Mouse (Mus musculus): ENCODE results near the gene Rap1a. TPM values are rescaled to one million over a fixed set of nuclear protein-coding genes. Genes with fewer than 3 reads are reported as not detected.
"Not testable (repeated sequence)": the region's sequence is repeated elsewhere in the genome, so short reads cannot be mapped to it uniquely, and the experiment has no call there.

Rap1a gene
- polyA plus RNA-seq, 1 experiment from 2014 or later: 68.1 TPM

GRCm38 (mm10) chr3:105701399-105701798, 99.7 kb downstream of the Rap1a start:
- peaks cover 3% of the 10 kb centered on the region; the same call in 1 of the 2 replicates for H3K4me1 ChIP-seq (ENCODE audit: control insufficient read depth, insufficient read depth, low read length)
- H3K36me3 ChIP-seq (ENCODE audit: control insufficient read depth, insufficient read depth, low read length): no peaks in the 10 kb centered on the region
- no peak for DNase-seq (ENCODE audit: low spot score)
- H3K4me3 ChIP-seq (ENCODE audit: low read depth, low read length): no peak overlapping the region
- no peak overlapping the region for H3K4me2 ChIP-seq (ENCODE audit: low read depth)
- no peak overlapping the region for H3K27ac ChIP-seq (ENCODE audit: low read depth, low read length)
- peaks cover 12% of the 10 kb centered on the region for H3K27me3 ChIP-seq (ENCODE audit: control insufficient read depth, insufficient read depth, low read length)
- 63% methylated on average over 5 of the region's 5 CpGs for WGBS
- no peak for ATAC-seq (ENCODE audit: insufficient read depth, low FRiP score, low TSS enrichment)
- no peak overlapping the region for H3K9ac ChIP-seq (ENCODE audit: low read length)
- H3K9me3 ChIP-seq (ENCODE audit: control insufficient read depth, low read length): no peaks in the 10 kb centered on the region

DNA sequence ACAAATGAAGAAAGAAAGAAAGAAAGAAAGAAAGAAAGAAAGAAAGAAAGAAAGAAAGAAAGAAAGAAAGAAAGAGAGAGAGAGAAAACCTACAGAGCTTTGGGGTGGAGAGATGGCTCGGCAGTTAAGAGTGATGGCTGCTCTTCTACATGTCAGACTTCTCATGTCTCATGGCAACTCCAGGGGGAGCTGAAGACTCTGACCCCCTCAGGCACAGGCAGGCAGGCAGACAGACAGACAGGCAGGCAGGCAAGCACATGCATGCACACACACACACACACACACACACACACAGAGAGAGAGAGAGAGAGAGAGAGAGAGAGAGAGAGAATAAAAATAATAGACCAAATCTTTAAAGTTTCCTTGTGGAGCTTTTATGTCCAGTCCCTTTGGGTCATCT, 100.3 kb downstream of the Rap1a start:
- H3K4me3 ChIP-seq (ENCODE audit: low read depth, low read length); ATAC-seq (ENCODE audit: insufficient read depth, low FRiP score, low TSS enrichment); H3K27me3 ChIP-seq (ENCODE audit: control insufficient read depth, insufficient read depth, low read length); H3K36me3 ChIP-seq (ENCODE audit: control insufficient read depth, insufficient read depth, low read length); H3K9ac ChIP-seq (ENCODE audit: low read length); H3K27ac ChIP-seq (ENCODE audit: low read depth, low read length); H3K4me1 ChIP-seq (ENCODE audit: control insufficient read depth, insufficient read depth, low read length); H3K4me2 ChIP-seq (ENCODE audit: low read depth); H3K9me3 ChIP-seq (ENCODE audit: control insufficient read depth, low read length); DNase-seq (ENCODE audit: low spot score): not testable (repeated sequence)
- 50% methylated on average over 1 of the region's 1 CpGs for WGBS

DNA sequence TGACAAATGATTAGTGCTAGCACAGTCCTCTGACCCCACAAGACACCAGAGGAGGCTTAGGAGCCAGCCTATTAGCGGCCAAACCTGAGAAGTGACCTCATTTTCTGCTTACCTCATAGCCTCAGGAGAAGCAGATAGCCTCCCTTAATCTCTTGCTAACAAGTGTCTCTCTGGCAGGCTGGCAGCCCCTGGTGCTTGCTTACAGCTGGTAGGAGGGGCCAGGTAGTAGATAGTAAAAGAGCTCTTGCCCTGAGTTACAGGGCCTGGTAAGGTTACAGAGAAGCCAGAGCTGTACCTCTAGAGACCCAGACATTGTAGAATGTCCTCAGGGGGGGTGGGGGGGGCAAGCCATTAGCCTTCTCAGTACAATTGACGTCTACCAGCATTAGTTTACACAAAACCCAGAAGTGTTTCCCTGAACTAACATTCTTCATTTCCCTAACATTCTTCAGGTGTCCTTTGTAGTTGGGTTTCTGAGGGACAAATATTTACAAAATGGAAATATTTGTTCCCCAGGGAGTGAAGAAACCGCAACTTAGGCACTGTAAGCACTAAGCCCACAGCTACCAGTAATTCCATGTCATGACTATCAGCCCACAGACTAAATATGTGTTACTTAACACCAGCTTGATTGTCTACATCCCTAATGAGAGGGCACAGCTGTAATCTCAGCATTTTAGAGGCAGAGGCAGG, 101.7 kb downstream of the Rap1a start:
- Histone ChIP-seq H3K4me1 (ENCODE audit: control insufficient read depth, insufficient read depth, low read length) (0 out of 2 replicates have a peak, but pooled peaks cover 3% of the 10 kb centered on the region), H3K4me3 (ENCODE audit: low read depth, low read length) (no peak overlapping the region), H3K27me3 (ENCODE audit: control insufficient read depth, insufficient read depth, low read length) (no peaks in the 10 kb centered on the region), H3K27ac (ENCODE audit: low read depth, low read length) (no peak overlapping the region), H3K36me3 (ENCODE audit: control insufficient read depth, insufficient read depth, low read length) (no peaks in the 10 kb centered on the region), H3K4me2 (ENCODE audit: low read depth) (no peak overlapping the region), H3K9ac (ENCODE audit: low read length) (no peak overlapping the region), H3K9me3 (ENCODE audit: control insufficient read depth, low read length) (no peaks in the 10 kb centered on the region)
- no peak for ATAC-seq (ENCODE audit: insufficient read depth, low FRiP score, low TSS enrichment)
- WGBS: 56% methylated on average over 3 of the region's 3 CpGs
- DNase-seq (ENCODE audit: low spot score): no peak

DNA sequence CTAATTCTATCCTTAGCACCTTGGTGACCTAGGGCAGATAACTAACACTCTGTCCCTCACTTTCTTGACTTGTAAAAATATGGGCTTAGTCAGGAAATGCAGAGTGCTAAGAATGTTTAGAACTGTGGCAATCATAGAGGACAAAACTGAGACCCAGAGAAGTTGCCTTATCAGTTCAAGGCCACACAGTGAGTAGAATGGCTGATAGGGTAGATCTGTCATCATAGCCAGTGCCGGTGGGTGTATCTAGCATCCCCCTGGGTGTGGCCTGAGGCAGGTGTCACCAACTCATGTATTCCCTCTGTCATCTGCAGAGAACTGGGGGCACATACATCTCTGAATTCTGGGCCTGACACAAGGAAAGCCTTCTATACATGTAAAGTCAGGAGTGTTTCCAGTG, 102.8 kb downstream of the Rap1a start:
- H3K27me3 ChIP-seq (ENCODE audit: control insufficient read depth, insufficient read depth, low read length): no peaks in the 10 kb centered on the region
- no peak for ATAC-seq (ENCODE audit: insufficient read depth, low FRiP score, low TSS enrichment)
- 0 out of 2 replicates have a peak, but pooled peaks cover 3% of the 10 kb centered on the region for H3K4me1 ChIP-seq (ENCODE audit: control insufficient read depth, insufficient read depth, low read length)
- no peak for DNase-seq (ENCODE audit: low spot score)
- WGBS: 87% methylated on average over 1 of the region's 1 CpGs
- H3K4me3 ChIP-seq (ENCODE audit: low read depth, low read length): no peak overlapping the region
- no peaks in the 10 kb centered on the region for H3K9me3 ChIP-seq (ENCODE audit: control insufficient read depth, low read length)
- no peak overlapping the region for H3K27ac ChIP-seq (ENCODE audit: low read depth, low read length)
- H3K4me2 ChIP-seq (ENCODE audit: low read depth): no peak overlapping the region
- no peaks in the 10 kb centered on the region for H3K36me3 ChIP-seq (ENCODE audit: control insufficient read depth, insufficient read depth, low read length)
- no peak overlapping the region for H3K9ac ChIP-seq (ENCODE audit: low read length)

DNA sequence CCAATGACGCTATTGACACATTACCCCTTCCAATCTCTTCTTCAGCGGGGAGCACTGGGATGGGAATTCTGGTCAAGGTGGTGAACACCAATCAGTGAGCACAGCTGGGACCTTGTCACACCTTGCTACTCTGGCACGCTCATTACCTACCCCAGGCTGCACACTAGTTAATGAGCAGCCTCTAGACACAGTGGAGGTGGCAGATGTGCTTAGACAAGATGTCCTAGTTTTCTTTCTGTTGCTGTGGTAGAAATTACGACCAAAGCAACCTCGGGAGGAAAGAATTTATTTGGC, 104.0 kb downstream of the Rap1a start:
- H3K4me2 ChIP-seq (ENCODE audit: low read depth): no peak overlapping the region
- H3K27me3 ChIP-seq (ENCODE audit: control insufficient read depth, insufficient read depth, low read length): no peaks in the 10 kb centered on the region
- no peak overlapping the region for H3K4me3 ChIP-seq (ENCODE audit: low read depth, low read length)
- WGBS: 69% methylated on average over 5 of the region's 5 CpGs
- DNase-seq (ENCODE audit: low spot score) (no peak), ATAC-seq (ENCODE audit: insufficient read depth, low FRiP score, low TSS enrichment) (no peak)
- H3K36me3 ChIP-seq (ENCODE audit: control insufficient read depth, insufficient read depth, low read length): no peaks in the 10 kb centered on the region
- no peak overlapping the region for H3K27ac ChIP-seq (ENCODE audit: low read depth, low read length)
- H3K9ac ChIP-seq (ENCODE audit: low read length): no peak overlapping the region
- H3K9me3 ChIP-seq (ENCODE audit: control insufficient read depth, low read length): no peaks in the 10 kb centered on the region
- H3K4me1 ChIP-seq (ENCODE audit: control insufficient read depth, insufficient read depth, low read length): 0 out of 2 replicates have a peak, but pooled peaks cover 3% of the 10 kb centered on the region

DNA sequence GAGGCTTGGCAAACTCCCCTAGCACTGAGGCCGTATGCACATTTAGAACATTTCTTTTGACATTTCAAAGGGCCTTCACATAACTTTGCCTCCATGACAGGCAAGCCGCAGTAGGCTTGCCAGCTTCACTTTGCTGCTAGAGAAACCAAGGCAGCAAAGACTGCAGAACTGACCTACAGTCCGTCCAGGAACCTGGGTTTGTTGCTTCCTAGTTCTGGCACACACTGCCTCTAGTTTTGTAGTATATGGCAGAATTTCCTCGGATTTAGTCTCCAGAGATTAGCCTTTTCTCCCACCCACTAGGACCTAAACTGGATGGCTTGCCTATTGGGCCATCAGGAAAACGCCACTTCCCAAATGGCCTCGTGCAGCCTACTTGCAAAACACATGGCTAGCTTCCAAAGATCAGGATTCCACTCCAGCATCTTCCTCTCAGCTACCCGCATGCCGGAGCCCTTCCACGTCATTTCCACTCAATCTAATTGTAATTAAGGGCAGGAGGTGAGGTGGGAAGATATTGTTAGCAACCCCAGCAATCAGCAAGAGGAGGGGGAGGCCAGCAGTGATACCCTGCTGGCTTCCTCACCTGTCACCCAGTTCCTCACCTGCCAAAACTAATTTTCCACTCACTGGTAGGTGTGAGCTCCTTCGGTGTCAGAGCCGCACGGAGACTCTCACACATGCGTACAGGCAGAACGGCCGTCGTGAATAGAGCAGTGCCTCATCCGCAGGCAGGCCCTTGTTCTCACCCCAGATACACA, 104.6 kb downstream of the Rap1a start:
- no peak for ATAC-seq (ENCODE audit: insufficient read depth, low FRiP score, low TSS enrichment)
- H3K4me3 ChIP-seq (ENCODE audit: low read depth, low read length): no peak overlapping the region

DNA sequence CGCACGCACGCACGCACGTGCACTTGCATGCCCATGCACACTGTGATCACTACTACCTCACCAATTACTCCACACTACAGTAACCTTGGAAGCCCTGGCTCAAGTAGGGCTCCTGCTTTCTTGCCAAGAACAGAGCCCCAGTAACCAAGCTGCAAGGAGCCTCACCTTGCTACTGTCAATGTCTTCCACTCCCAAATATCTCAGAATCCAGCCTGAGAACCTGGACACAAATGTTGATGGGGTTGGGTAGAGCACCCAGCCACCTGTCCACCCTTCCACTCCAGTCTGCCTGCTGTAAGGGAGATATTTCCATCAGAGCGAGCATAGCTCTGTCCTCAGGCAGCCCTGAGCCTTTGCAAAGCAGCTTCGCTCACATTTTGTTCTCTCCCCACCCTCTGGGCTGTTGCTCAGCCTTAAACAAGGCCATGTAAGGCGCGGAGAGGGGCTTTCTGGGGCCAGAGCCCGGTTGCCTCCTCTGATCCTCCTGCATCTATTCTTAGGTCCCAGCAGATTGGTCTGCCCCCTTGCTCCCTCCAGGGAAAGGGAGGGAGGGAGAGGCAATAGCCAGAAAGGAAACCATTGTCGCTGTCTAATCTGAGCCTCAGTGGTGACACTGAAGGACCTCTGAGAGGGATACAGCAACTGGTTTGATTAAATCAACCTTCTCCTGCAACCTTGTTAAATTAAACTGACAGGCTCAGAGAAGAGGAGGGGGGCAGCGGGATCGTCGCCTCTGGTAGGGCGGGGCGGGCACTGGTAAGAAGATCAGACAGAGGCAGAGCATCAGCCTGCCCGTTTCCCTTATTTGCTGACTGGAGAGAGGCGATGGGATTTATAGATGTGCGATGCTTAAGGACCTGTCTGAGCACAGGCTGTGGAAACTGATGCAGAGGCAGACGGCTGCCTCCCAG, 105.4 kb downstream of the Rap1a start:
- H3K4me3 ChIP-seq (ENCODE audit: low read depth, low read length): no peak overlapping the region
- no peaks in the 10 kb centered on the region for H3K27me3 ChIP-seq (ENCODE audit: control insufficient read depth, insufficient read depth, low read length)
- H3K9me3 ChIP-seq (ENCODE audit: control insufficient read depth, low read length): no peaks in the 10 kb centered on the region
- DNase-seq (ENCODE audit: low spot score): no peak
- no peaks in the 10 kb centered on the region for H3K36me3 ChIP-seq (ENCODE audit: control insufficient read depth, insufficient read depth, low read length)
- H3K27ac ChIP-seq (ENCODE audit: low read depth, low read length): no peak overlapping the region
- no peak; the same call in 1 of the 2 replicates for ATAC-seq (ENCODE audit: insufficient read depth, low FRiP score, low TSS enrichment)
- WGBS: 36% methylated on average over 19 of the region's 20 CpGs
- H3K4me2 ChIP-seq (ENCODE audit: low read depth): peak overlapping the region; percentile 15; the same call in 1 of the 2 replicates
- no peak overlapping the region for H3K9ac ChIP-seq (ENCODE audit: low read length)
- H3K4me1 ChIP-seq (ENCODE audit: control insufficient read depth, insufficient read depth, low read length): 0 out of 2 replicates have a peak, but pooled peaks cover 3% of the 10 kb centered on the region

More for the DNA sequence above, 104.6 kb downstream of the Rap1a start:
- 72% methylated on average over 17 of the region's 17 CpGs for WGBS
- Histone ChIP-seq H3K27me3 (ENCODE audit: control insufficient read depth, insufficient read depth, low read length) (no peaks in the 10 kb centered on the region), H3K9me3 (ENCODE audit: control insufficient read depth, low read length) (no peaks in the 10 kb centered on the region), H3K4me2 (ENCODE audit: low read depth) (no peak overlapping the region), H3K4me1 (ENCODE audit: control insufficient read depth, insufficient read depth, low read length) (0 out of 2 replicates have a peak, but pooled peaks cover 3% of the 10 kb centered on the region), H3K36me3 (ENCODE audit: control insufficient read depth, insufficient read depth, low read length) (no peaks in the 10 kb centered on the region), H3K27ac (ENCODE audit: low read depth, low read length) (no peak overlapping the region), H3K9ac (ENCODE audit: low read length) (no peak overlapping the region)
- DNase-seq (ENCODE audit: low spot score): no peak

DNA sequence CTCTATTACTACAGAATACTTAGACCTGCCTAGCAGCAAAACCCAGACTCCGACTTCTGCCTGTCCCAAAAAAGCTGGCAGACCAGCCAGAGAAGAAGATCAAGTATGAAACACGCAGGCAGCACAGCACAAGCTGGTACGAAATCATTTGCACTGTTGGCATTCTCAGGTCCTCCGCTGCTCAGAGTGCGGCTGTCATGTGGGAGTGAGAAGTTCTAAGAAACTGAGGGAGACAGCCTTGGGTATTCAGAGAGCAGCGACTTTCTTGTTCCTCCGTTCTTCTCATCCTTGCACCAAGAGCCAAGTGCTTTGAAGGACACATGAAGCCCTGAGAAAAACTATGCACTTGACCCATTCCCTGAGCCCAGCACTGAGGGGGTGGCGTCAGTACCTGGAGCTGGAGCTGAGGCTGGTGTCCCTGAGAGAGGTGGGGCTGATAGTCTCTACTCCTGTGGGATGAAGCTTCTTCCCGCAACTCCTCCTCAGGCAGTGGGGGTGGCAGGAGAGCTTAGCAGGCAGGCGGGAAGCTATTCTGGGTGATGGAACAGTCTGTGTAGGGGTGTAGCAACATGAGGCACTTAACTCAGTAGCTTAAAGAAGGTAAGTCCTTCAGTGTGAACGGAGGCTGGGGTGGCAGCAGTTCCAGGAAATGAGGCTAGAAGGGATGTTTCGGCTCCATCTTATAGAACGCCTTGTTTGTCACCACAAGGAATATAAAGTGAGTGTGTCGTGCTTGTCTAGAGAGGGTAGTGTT, 107.6 kb downstream of the Rap1a start:
- H3K27me3 ChIP-seq (ENCODE audit: control insufficient read depth, insufficient read depth, low read length): no peaks in the 10 kb centered on the region
- no peak overlapping the region for H3K4me3 ChIP-seq (ENCODE audit: low read depth, low read length)
- H3K4me2 ChIP-seq (ENCODE audit: low read depth): no peak overlapping the region
- H3K9ac ChIP-seq (ENCODE audit: low read length): no peak overlapping the region
- no peak for DNase-seq (ENCODE audit: low spot score)
- H3K4me1 ChIP-seq (ENCODE audit: control insufficient read depth, insufficient read depth, low read length): 0 out of 2 replicates have a peak, but pooled peaks cover 3% of the 10 kb centered on the region
- no peaks in the 10 kb centered on the region for H3K36me3 ChIP-seq (ENCODE audit: control insufficient read depth, insufficient read depth, low read length)
- H3K27ac ChIP-seq (ENCODE audit: low read depth, low read length): no peak overlapping the region
- ATAC-seq (ENCODE audit: insufficient read depth, low FRiP score, low TSS enrichment): no peak
- H3K9me3 ChIP-seq (ENCODE audit: control insufficient read depth, low read length): no peaks in the 10 kb centered on the region
- WGBS: 81% methylated on average over 14 of the region's 14 CpGs

All from neural tube, embryonic 11.5 days (tissue).